Mouse (Mus musculus) myocyte (in vitro differentiated cells): ENCODE measurements around the gene Mycl. TPM values are rescaled to one million over a fixed set of nuclear protein-coding genes. Genes with fewer than 3 reads are reported as not detected.

Source experiments
- H3K27me3 ChIP-seq: one replicate; pipeline ENCODE4 v1.6.1; 2011; ENCODE audit not compliant: control insufficient read depth, insufficient read depth, insufficient read length
- H3K36me3 ChIP-seq: one replicate; pipeline ENCODE4 v1.6.1; 2011; ENCODE audit not compliant: control insufficient read depth, insufficient read depth
- H3K4me2 ChIP-seq: one replicate; pipeline ENCODE4 v1.6.1; 2011; ENCODE audit warnings: low read depth, control low read depth
- H3K4me3 ChIP-seq: one replicate; pipeline ENCODE4 v1.5.1; 2011; ENCODE audit warnings: mild to moderate bottlenecking, control low read depth, moderate library complexity
- H3K79me2 ChIP-seq: one replicate; pipeline ENCODE4 v1.6.1; 2011; ENCODE audit not compliant: control insufficient read depth, insufficient read depth
- H3ac ChIP-seq: one replicate; pipeline ENCODE4 v1.6.1; 2011; ENCODE audit not compliant: control insufficient read depth, insufficient read length
- CEBPB ChIP-seq: IDR thresholded peaks from 2 replicates; pipeline ENCODE4 v1.6.1; 2011; ENCODE audit warnings: mild to moderate bottlenecking, moderate library complexity; ENCODE audit not compliant: poor library complexity, insufficient read depth, severe bottlenecking
- E2F4 ChIP-seq: IDR thresholded peaks from one replicate; pipeline ENCODE4 v1.6.1; 2011; ENCODE audit warnings: mild to moderate bottlenecking, control low read depth, moderate library complexity; ENCODE audit not compliant: insufficient read depth
- MAX ChIP-seq: IDR thresholded peaks from one replicate; pipeline ENCODE4 v1.6.1; 2011; ENCODE audit warnings: low read depth, mild to moderate bottlenecking, control low read depth
- MYOD1 ChIP-seq, 3 experiments: IDR thresholded peaks; one replicate each; pipeline ENCODE4 v1.6.1; 2011; ENCODE audit warnings: control low read depth in 2 of 3, low read depth in 2 of 3, mild to moderate bottlenecking in 2 of 3, moderate library complexity in 1 of 3; ENCODE audit not compliant: insufficient read length in 2 of 3, control insufficient read depth in 1 of 3
- MYOG ChIP-seq, 3 experiments: IDR thresholded peaks; one replicate each; pipeline ENCODE4 v1.6.1; 2011; ENCODE audit warnings: control low read depth in 2 of 3, low read depth in 2 of 3, mild to moderate bottlenecking in 2 of 3; ENCODE audit not compliant: insufficient read length in 2 of 3, control insufficient read depth in 1 of 3, insufficient read depth in 1 of 3
- POLR2A ChIP-seq: IDR thresholded peaks from one replicate; pipeline ENCODE4 v1.6.1; 2011; ENCODE audit warnings: low read depth, mild to moderate bottlenecking, control low read depth, moderate library complexity; ENCODE audit not compliant: insufficient read length
- POLR2AphosphoS2 ChIP-seq: IDR thresholded peaks from one replicate; pipeline ENCODE4 v1.6.1; 2011; ENCODE audit warnings: low read depth, control low read depth; ENCODE audit not compliant: insufficient read length
- REST ChIP-seq: IDR thresholded peaks from one replicate; pipeline ENCODE4 v1.6.1; 2011; ENCODE audit warnings: mild to moderate bottlenecking, control low read depth, moderate library complexity; ENCODE audit not compliant: insufficient read depth, insufficient read length
- SRF ChIP-seq: IDR thresholded peaks from one replicate; pipeline ENCODE4 v1.6.1; 2011; ENCODE audit warnings: low read depth; ENCODE audit not compliant: control insufficient read depth, insufficient read length
- TCF12 ChIP-seq: IDR thresholded peaks from one replicate; pipeline ENCODE4 v1.6.1; 2011; ENCODE audit warnings: mild to moderate bottlenecking, control low read depth; ENCODE audit not compliant: poor library complexity, insufficient read depth, severe bottlenecking
- TCF3 ChIP-seq: IDR thresholded peaks from one replicate; pipeline ENCODE4 v1.6.1; 2011; ENCODE audit warnings: low read depth, control low read depth; ENCODE audit not compliant: insufficient read length
- USF1 ChIP-seq: IDR thresholded peaks from one replicate; pipeline ENCODE4 v1.6.1; 2011; ENCODE audit warnings: low read depth, mild to moderate bottlenecking, control low read depth, moderate library complexity
- polyA plus RNA-seq: library from polyadenylated mRNA; unstranded; fragments of >200 nt; fragmentation: generic; extraction: Trizol; gene quantifications from one replicate; pipeline ENCODE4 v1.2.1, GENCODE M21; 2012; ENCODE audit warnings: missing spikeins

The Mycl gene
- polyA plus RNA-seq, 1 experiment: 9.6 TPM

DNA sequence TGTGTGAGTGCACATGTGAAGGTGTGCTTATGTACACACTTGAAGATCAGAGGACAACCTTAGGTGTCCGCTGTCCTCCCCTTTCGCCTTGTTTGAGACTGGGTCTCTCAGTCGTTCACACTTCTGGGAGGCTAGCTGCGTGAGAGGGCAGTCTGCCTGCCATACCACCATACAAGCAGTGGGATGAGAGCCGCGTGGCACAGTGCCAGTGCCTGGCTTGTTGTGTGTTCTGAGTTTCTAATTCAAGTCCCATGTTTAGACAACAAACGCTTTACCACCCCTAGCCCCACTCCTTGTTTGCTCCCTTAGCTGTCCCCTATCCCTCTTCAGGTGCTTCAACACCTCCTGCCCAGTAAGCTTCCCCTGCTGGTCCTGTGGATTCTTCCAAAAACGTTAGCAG is 23.4 kb upstream of the Mycl start:
- no peaks in the 10 kb centered on the region for H3K79me2 ChIP-seq
- no peak overlapping the region for H3K4me2 ChIP-seq
- no peak overlapping the region for H3K4me3 ChIP-seq
- H3K36me3 ChIP-seq: no peaks in the 10 kb centered on the region
- H3ac ChIP-seq: no peak overlapping the region
- TF ChIP-seq CEBPB: no peak
- TF ChIP-seq POLR2A: no peak
- TF ChIP-seq TCF3: no peak
- no peak for TF ChIP-seq TCF12
- no peak for TF ChIP-seq POLR2AphosphoS2
- TF ChIP-seq REST: no peak
- TF ChIP-seq USF1: no peak
- TF ChIP-seq MYOG (IDR thresholded peaks at IDR 0.05; ENCODE audit: control insufficient read depth in 1 of 3, insufficient read depth in 1 of 3, insufficient read length in 2 of 3, low read depth in 2 of 3): no peak
- no peak for TF ChIP-seq SRF
- no peak for TF ChIP-seq MAX
- TF ChIP-seq E2F4: no peak
- no peak for TF ChIP-seq MYOD1 (IDR thresholded peaks at IDR 0.05; ENCODE audit: control insufficient read depth in 1 of 3, insufficient read length in 2 of 3, low read depth in 2 of 3)
- H3K27me3 ChIP-seq: no peaks in the 10 kb centered on the region

DNA sequence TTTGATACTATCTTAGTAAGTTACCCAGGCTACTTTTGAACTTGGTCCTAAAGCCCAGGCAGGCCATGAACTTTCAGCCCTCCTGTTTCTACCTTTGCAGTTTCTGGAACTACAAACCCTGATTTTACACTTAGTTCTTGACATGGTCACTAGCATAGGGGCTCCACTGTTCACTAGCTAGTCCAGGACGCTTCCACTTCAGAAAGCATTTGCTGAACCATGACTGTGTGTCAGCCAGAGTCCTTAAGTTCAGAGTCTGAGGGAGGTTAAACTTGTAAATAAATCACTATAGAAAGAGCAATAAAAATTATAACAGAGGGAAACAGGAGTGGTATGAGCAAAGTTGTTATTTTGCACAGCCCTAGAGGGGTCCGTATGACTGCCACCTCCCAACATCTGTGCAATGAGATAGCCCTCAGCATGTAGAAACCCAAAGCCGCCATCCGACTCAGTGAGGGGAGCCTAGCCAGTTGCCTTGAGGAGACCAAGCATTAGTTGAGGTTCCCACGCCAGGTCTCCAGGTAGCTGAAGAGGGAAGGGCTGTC is 20.4 kb upstream of the Mycl start:
- Histone ChIP-seq H3ac (no peak overlapping the region), H3K27me3 (no peaks in the 10 kb centered on the region), H3K79me2 (no peaks in the 10 kb centered on the region), H3K36me3 (no peaks in the 10 kb centered on the region), H3K4me2 (no peak overlapping the region), H3K4me3 (no peak overlapping the region)
- TF ChIP-seq SRF: no peak
- no peak for TF ChIP-seq CEBPB
- no peak for TF ChIP-seq TCF3
- TF ChIP-seq POLR2AphosphoS2: no peak
- no peak for TF ChIP-seq MYOG (IDR thresholded peaks at IDR 0.05; ENCODE audit: control insufficient read depth in 1 of 3, insufficient read depth in 1 of 3, insufficient read length in 2 of 3, low read depth in 2 of 3)
- TF ChIP-seq USF1: no peak
- TF ChIP-seq REST: no peak
- TF ChIP-seq POLR2A: no peak
- TF ChIP-seq E2F4: no peak
- no peak for TF ChIP-seq TCF12
- no peak for TF ChIP-seq MAX
- no peak for TF ChIP-seq MYOD1 (IDR thresholded peaks at IDR 0.05; ENCODE audit: control insufficient read depth in 1 of 3, insufficient read length in 2 of 3, low read depth in 2 of 3)

DNA sequence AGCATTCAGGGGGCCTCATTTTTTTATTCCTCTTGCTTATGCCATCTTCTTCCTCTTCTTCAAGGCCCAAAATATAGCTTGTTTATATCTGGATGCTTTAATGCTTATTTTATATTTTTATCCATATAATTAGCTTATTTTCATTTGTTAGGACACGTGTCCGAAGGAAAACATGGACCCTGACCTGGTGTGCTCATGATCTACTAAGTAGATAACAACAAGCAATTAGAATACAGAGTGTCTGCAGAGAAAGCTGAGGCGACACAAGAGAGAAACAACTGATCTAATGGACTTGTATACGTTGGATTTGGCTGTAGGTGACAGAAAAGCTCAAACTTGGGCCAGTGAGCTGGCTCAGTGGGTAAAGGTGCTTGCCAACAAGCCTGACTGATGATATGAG is 18.6 kb upstream of the Mycl start:
- Histone ChIP-seq H3K4me3 (no peak overlapping the region), H3K27me3 (no peaks in the 10 kb centered on the region), H3K79me2 (no peaks in the 10 kb centered on the region), H3K4me2 (no peak overlapping the region), H3ac (no peak overlapping the region), H3K36me3 (no peaks in the 10 kb centered on the region)
- TF ChIP-seq TCF3 (no peak), MYOG (IDR thresholded peaks at IDR 0.05; ENCODE audit: control insufficient read depth in 1 of 3, insufficient read depth in 1 of 3, insufficient read length in 2 of 3, low read depth in 2 of 3) (no peak), USF1 (no peak), REST (no peak), E2F4 (no peak), MAX (no peak), TCF12 (no peak), CEBPB (no peak), SRF (no peak), POLR2A (no peak), POLR2AphosphoS2 (no peak), MYOD1 (IDR thresholded peaks at IDR 0.05; ENCODE audit: control insufficient read depth in 1 of 3, insufficient read length in 2 of 3, low read depth in 2 of 3) (no peak)

DNA sequence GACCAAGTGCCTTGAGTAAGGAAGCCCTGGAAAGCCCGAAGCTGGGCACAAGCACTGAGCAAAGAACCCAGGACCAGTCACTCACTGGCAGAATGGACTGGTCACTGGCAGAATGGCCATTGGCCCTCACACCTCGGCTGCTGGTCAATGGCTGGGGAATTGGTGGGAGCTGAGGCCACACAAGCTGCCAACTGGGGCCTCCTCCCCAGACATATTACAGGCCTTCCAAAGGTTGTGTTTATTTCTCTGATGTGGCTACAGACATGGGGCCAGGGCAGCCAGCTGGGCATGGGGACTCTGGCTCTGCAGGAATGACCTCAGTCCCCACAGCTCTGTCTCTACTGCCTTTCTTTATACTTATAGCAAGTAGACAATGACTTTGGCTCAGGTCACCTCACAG is 16.6 kb upstream of the Mycl start:
- Histone ChIP-seq H3K79me2 (no peaks in the 10 kb centered on the region), H3K4me3 (no peak overlapping the region), H3ac (no peak overlapping the region), H3K27me3 (peaks cover 5% of the 10 kb centered on the region), H3K4me2 (no peak overlapping the region), H3K36me3 (no peaks in the 10 kb centered on the region)
- TF ChIP-seq MAX (no peak), SRF (no peak), MYOD1 (IDR thresholded peaks at IDR 0.05; ENCODE audit: control insufficient read depth in 1 of 3, insufficient read length in 2 of 3, low read depth in 2 of 3) (no peak), CEBPB (no peak), USF1 (no peak), POLR2A (no peak), E2F4 (no peak), REST (no peak), POLR2AphosphoS2 (no peak), TCF3 (no peak), MYOG (IDR thresholded peaks at IDR 0.05; ENCODE audit: control insufficient read depth in 1 of 3, insufficient read depth in 1 of 3, insufficient read length in 2 of 3, low read depth in 2 of 3) (no peak)
